Mouse (Mus musculus) CD4-positive naive resting alpha-beta T cell, adult 57 days (primary cell): ENCODE measurements around the gene Olfr818. TPM values are rescaled to one million over a fixed set of nuclear protein-coding genes. Genes with fewer than 3 reads are reported as not detected.

Experiments
- total RNA-seq: library from RNA; stranded (reverse); gene quantifications from one replicate; pipeline ENCODE4 v1.2.4, GENCODE M21; 2023

Gene Olfr818
- not detected for total RNA-seq

DNA sequence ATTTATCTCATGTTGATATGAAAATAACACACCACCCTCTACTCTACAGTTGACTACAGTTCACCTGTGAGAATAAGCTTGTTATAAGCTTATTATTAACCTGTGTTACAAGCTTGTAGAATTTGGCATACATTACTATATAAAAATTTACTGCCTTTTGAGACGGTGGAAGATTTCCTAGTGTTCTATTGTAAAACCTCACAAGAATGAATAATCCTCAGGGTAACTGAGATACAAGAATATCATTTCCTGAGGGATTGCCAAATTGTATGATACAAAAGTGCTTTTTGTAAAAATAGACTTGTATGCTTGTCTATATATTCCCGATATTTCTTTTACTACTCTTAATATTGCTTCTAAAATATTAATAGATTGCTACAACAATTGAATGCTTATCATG is at the start of gene Olfr818:
Gene Olfr818, minus strand, starts transcription at position 101 of the 400 bp plus-strand sequence.

DNA sequence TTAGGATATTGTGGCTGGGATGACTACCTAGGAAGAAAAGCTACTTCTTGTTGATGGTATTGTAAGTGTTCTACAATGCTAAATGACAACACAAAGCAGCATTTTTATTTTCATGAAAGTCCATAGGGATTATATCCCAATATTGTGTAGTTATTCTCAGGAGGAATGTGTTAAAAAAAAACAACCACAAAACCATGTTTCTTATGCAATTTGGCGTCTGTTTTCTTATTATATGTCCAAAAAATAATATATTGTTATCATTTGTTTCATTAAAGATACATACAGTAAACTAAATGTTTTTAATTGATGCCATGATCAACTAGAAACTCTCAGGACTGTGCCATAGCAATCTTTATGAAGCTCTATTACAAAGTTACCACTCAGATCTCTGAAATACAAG is 36.1 kb upstream of the Olfr818 start, which contains the start of gene Gm10310:
Gene Gm10310, minus strand, starts transcription at position 101 of the 400 bp plus-strand sequence.

DNA sequence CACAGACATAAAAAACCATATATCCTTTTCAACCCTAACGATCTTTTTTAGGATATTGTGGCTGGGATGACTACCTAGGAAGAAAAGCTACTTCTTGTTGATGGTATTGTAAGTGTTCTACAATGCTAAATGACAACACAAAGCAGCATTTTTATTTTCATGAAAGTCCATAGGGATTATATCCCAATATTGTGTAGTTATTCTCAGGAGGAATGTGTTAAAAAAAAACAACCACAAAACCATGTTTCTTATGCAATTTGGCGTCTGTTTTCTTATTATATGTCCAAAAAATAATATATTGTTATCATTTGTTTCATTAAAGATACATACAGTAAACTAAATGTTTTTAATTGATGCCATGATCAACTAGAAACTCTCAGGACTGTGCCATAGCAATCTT is 27.1 kb upstream of the Olfr818 start, which contains the start of gene Olfr247:
Gene Olfr247, minus strand, starts transcription at position 101 of the 400 bp plus-strand sequence.

DNA sequence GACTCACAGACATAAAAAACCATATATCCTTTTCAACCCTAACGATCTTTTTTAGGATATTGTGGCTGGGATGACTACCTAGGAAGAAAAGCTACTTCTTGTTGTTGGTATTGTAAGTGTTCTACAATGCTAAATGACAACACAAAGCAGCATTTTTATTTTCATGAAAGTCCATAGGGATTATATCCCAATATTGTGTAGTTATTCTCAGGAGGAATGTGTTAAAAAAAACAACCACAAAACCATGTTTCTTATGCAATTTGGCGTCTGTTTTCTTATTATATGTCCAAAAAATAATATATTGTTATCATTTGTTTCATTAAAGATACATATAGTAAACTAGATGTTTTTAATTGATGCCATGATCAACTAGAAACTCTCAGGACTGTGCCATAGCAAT is 18.3 kb upstream of the Olfr818 start, which contains the start of gene Olfr819:
Gene Olfr819, minus strand, starts transcription at position 101 of the 400 bp plus-strand sequence.

DNA sequence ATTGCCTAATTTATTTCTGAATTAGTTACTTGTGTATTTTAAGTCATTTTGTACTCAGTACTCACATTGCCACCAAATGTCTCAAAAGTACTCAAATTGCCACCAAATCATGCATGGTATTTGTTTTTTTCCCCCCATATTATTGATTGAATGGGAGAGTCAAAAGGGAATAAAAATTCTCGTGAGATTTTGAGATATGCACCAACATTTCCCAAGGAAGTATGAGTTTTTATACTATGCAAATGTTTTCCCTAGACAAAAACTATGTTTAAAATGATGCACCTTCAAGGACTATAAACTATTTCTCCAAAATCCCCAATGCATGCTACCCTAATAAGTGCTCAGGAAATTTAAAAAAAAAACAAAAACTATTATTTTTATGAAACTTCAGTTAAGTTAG is 33.4 kb downstream of the Olfr818 start, which contains the start of gene Olfr816:
Gene Olfr816, minus strand, starts transcription at position 101 of the 400 bp plus-strand sequence.

DNA sequence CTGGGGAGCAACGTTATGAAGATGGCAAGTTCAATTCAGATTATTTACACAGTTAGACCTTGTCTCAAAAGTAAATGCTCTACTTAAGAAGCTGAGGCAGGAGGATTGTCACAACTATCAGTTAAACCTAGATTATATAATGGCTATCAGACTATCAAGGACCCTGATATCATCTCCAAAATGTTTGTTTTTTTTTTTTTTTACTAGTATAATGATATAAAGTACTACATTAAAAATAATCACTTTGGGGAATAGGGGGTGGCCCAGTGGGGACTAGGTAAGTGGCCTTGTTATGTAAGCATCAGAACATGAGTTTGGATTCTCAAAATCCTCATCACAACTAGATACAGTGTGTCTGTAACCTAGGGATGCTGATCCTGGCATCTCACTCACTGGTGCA is 43.1 kb downstream of the Olfr818 start, which contains the start of gene Olfr815:
Gene Olfr815, minus strand, starts transcription at position 101 of the 400 bp plus-strand sequence.

Other genes with a start within 250 kb of the Olfr818 start
- gene Olfr804, start 245.9 kb downstream of the Olfr818 start, total RNA-seq: not detected
- gene Olfr805, start 219.7 kb downstream of the Olfr818 start, total RNA-seq: not detected
- gene Olfr806, start 207.2 kb downstream of the Olfr818 start, total RNA-seq: not detected
- not detected for gene Olfr807, start 191.3 kb downstream of the Olfr818 start, total RNA-seq
- gene Olfr808, start 183.6 kb downstream of the Olfr818 start, total RNA-seq: not detected
- not detected for gene Olfr809, start 174.5 kb downstream of the Olfr818 start, total RNA-seq
- gene Olfr810, start 154.2 kb downstream of the Olfr818 start, total RNA-seq: not detected
- gene Olfr811, start 144.7 kb downstream of the Olfr818 start, total RNA-seq: not detected
- not detected for gene Olfr812, start 103.0 kb downstream of the Olfr818 start, total RNA-seq
- not detected for gene Olfr813, start 93.7 kb downstream of the Olfr818 start, total RNA-seq
- not detected for gene Olfr814, start 69.2 kb downstream of the Olfr818 start, total RNA-seq
- gene Olfr815, start 43.2 kb downstream of the Olfr818 start, total RNA-seq: not detected
- not detected for gene Olfr816, start 33.5 kb downstream of the Olfr818 start, total RNA-seq
- gene Olfr819, start 18.2 kb upstream of the Olfr818 start, total RNA-seq: not detected
- gene Olfr247, start 27.0 kb upstream of the Olfr818 start, total RNA-seq: not detected
- not detected for gene Gm10310, start 36.0 kb upstream of the Olfr818 start, total RNA-seq
- gene Olfr820, start 63.5 kb upstream of the Olfr818 start, total RNA-seq: not detected
- not detected for gene Olfr821, start 81.2 kb upstream of the Olfr818 start, total RNA-seq
- gene Olfr822, start 122.1 kb upstream of the Olfr818 start, total RNA-seq: not detected
- not detected for gene Olfr823, start 166.3 kb upstream of the Olfr818 start, total RNA-seq
- gene Olfr824, start 180.9 kb upstream of the Olfr818 start, total RNA-seq: not detected
- not detected for gene Olfr825, start 217.7 kb upstream of the Olfr818 start, total RNA-seq
- gene Olfr826, start 235.1 kb upstream of the Olfr818 start, total RNA-seq: not detected